Mouse (Mus musculus): Measurements from ENCODE around the gene Vat1l.

Vat1l gene

DNA sequence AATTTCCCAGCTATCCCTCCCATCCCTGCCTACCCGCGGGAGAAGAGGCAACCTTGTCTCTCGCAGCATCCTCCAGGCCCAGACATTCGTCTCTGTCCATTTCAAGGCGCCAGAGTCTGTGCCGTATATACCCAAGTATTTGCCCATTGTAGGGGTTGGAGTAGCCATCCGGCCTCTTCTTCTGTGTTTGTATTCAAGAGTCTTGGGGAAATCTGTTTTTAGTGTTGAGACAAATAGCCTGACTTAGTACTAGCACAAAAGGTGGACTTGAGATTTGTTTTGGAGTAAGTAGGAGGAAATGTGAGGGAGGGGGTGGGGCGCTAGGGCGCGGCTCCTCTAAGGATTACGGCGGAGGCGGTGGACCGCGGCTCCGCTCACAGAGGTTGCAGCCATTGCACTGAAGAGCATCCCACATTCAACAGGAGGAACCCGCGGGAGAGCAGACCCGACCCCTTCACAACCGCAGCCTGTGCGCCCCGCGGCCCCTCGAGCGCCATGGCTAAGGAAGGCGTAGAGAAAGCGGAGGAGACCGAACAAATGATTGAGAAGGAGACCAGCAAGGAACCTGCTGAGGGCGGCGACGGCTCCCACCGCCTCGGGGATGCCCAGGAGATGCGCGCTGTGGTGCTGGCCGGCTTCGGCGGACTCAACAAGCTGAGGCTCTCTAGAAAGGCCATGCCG is at the start of gene Vat1l:
Vat1l (plus strand) TSS at position 392 of the 681 bp plus-strand sequence.
- peak; percentile 70 for DNase-seq

- no peak for DNase-seq
These were observed 46.8 kb upstream of the Vat1l start for GRCm38 (mm10) chr8:114158586-114158985.

- DNase-seq, result no peak
These were observed 45.7 kb upstream of the Vat1l start for GRCm38 (mm10) chr8:114159666-114160065.

DNA sequence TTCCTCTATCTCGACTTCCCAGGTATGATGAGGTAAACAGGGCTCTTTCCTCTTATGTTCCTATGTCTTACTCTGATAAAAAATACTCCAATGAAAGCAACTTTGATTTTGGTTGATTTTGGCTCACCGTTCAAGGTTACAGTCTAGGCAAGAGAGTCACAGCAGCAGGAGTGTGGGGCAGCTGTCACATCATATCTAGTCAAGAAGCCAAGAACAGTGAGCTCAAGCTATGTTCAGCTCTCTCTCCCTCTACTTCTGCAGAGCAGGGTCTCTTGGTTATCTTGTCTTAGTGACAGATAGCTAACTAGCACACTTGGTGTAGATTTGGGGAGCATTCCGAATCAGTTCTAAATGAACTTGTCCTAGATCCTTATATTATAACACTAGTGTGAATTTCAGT is 41.5 kb upstream of the Vat1l start:
- no peak for DNase-seq

DNA sequence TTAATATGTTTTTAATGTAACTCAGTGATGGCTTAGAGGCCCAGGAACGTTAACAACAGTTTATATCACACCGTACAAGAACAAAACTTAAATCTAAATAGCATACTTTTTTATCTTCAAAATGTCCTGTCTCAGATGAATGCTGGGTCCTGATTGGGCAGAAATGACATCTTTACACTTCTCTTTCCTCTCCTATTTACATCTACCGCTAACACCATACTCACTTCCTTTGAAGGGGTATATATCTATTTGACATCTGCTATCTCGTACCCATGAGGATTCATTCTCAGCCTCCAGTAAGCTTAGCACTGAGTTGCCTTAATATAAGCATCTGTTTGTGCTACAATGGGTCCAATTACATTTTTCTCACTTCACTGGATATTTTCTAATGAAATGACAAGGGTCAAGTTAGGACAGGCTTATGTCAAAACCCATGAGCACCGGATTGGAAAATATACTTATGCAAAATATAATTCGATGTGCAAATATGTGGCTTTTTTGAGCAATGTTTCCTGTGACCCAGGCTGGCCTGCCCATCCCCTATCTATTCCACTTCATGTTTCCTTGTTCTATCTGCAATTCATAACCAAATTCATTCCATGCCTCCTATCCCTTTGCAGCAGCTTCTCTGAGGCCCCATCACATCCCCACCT is 40.8 kb upstream of the Vat1l start:
- no peak for DNase-seq

DNA sequence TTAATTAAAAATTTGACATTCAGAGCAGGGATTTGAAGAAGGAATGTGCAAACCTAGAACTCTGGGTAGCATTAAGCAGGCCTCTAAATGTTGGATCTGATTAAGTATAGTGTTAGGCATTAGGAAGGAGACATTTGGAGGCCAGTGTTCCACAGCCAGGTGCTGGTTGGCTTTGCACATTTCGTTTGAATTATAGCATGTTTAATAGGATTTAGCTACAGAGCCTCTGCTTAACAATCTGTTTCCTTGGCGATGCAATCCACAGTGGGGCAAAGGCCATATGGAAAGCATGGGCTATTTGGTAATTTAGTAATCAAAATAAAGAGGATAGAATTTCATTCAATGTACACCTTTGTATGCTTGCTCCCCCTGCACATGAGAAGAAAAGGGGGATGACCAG is 39.7 kb upstream of the Vat1l start:
- DNase-seq, result no peak

- no peak for DNase-seq
These were observed 28.7 kb upstream of the Vat1l start for GRCm38 (mm10) chr8:114176721-114177120.

GRCm38 (mm10) chr8:114193334-114193733 is 12.1 kb upstream of the Vat1l start:
- no peak for DNase-seq

DNA sequence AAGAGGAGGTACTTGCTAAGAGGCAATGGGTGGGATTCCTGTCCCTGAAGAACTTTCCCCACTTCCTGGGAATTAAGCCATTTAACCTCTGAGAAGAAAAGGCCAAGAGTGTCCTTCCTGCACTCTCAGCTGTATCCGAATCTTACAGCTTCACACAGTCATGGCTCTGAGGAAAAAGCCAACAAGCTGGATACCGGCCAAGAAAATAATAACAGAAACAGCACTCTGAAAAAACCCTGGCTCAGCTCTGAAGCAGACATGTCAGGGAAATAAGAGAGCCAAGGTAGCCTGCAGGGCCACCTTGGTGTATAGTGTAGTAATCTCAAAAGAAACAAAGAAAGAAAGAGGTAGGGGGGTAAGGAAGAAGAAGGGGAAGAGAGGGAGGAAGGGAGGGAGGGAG is 6.4 kb upstream of the Vat1l start:
- DNase-seq, result no peak

- DNase-seq, result peak; percentile 38
These were observed 1.1 kb downstream of the Vat1l start for GRCm38 (mm10) chr8:114206421-114206983.

- peak; percentile 61 for DNase-seq
These were observed 1.6 kb downstream of the Vat1l start for GRCm38 (mm10) chr8:114207026-114207425.

GRCm38 (mm10) chr8:114220779-114221178 is 15.4 kb downstream of the Vat1l start:
- no peak for DNase-seq

DNA sequence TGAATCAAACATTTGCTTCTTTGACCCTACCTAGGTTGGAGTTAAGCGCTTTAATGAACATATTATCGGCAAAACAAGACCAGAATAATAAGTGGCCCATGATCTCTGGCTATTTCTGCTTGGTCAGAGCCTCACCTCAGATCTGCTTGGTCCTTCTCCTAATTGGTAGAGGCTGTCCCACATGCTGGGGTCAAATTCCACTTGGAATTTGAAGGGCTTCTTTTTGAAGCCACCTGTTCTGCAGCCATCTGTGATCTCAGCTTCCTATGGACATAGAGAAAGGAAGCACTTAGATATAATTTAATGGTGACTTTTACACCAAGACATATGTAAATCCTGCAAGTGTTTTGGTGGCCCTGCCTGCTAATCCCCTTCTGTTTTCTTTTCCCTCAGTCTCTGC is 16.6 kb downstream of the Vat1l start:
- DNase-seq, result peak; percentile 34

- DNase-seq, result peak; percentile 49
These were observed 18.6 kb downstream of the Vat1l start for GRCm38 (mm10) chr8:114224001-114224400.

- peak; percentile 92 for DNase-seq
These were observed 46.1 kb downstream of the Vat1l start for GRCm38 (mm10) chr8:114251321-114252065.

GRCm38 (mm10) chr8:114258685-114259084 is 53.3 kb downstream of the Vat1l start:
- peak; percentile 97 for DNase-seq

DNA sequence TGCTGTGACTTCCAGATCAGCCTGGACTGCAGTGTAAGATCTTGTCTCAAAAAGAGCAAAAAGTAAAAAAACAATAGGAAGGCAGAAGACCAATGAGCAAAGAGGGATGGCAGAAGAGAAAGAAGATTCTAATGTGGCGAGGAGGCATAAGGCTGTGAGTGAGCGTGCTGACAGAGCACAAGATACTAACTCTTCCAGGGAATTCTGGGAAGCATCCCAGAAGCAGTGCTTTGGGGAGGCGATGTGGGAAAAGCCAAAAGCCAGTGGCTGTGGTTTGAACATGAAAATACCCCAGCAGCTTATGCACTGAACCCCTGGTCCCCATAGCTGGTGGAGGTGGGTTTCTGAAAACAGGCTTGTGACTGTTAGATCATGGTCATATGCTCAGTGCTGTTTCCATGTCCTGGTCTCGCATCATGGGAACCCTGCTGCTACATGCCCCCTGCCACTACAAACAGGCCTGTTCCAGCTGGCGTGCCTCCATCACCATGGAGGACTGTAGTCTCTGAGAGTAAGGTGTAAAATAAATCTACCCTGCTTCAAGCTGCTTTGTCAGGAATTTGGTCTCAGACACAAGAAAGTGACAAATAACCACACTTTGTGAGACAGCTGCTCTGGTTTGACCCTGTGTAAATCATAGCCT is 54.4 kb downstream of the Vat1l start:
- peak; percentile 65 for DNase-seq

- DNase-seq, result no peak
These were observed 56.9 kb downstream of the Vat1l start for GRCm38 (mm10) chr8:114262331-114262730.

DNA sequence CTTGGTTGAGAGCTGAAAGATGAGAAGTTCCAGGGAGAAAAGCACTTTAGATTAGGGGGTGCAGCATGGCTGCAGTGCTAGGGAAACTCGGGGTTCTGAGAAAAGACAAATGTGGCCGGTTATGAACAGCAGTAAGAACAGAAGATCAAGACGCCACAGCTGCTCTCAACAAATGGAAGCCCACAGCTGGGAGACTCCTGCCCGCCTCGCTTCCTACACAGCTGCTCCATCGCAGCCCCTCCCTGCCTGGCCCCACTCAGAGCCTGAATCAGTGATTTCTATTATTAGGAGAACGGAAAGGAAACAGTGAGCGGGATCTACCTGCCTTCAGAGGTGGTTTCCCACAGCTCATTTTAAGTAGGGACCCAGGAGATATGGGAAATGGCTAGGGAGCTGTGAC is 69.1 kb downstream of the Vat1l start:
- no peak for DNase-seq

GRCm38 (mm10) chr8:114281101-114281500 is 75.7 kb downstream of the Vat1l start:
- DNase-seq, result no peak

- DNase-seq, result peak; percentile 79
These were observed 89.7 kb downstream of the Vat1l start for GRCm38 (mm10) chr8:114294889-114295748.

GRCm38 (mm10) chr8:114295749-114296067 is 90.3 kb downstream of the Vat1l start:
- DNase-seq, result no peak

Measured in cerebellum, adult 11-12 months (tissue).